Mouse (Mus musculus): ENCODE data around the gene Olfr1275. TPM values are rescaled to one million over a fixed set of nuclear protein-coding genes. Genes with fewer than 3 reads are reported as not detected.

Gene Olfr1275
- polyA plus RNA-seq (2016; fragmentation: Nextera tagmentation; extraction: Ambion mirVana): not detected in 2 replicates

GRCm38 (mm10) chr2:111235186-111235585 lies at the start of gene Olfr1275:
TSS of gene Olfr1275 (minus strand) at chr2:111235286.
- no peaks in the 10 kb centered on the region for H3K36me3 ChIP-seq (replicated peaks)
- no peaks in the 10 kb centered on the region for H3K9me3 ChIP-seq
- no peak within 1 kb of the TSS for H3K27ac ChIP-seq (replicated peaks)
- 89% methylated on average over 1 of the region's 1 CpGs for WGBS
- H3K27me3 ChIP-seq (replicated peaks; ENCODE audit: low read depth, poor library complexity, severe bottlenecking): no peaks in the 10 kb centered on the region
- no peak within 1 kb of the TSS for H3K4me3 ChIP-seq
- H3K4me1 ChIP-seq: no peaks in the 10 kb centered on the region
- no peak for DNase-seq (ENCODE audit: low spot score)

GRCm38 (mm10) chr2:111274006-111274405 lies 38.9 kb upstream of the Olfr1275 start, which contains the start of gene Olfr1277:
TSS of gene Olfr1277 (minus strand) at chr2:111274106.
- H3K27ac ChIP-seq (replicated peaks): no peak within 1 kb of the TSS
- H3K36me3 ChIP-seq (replicated peaks): no peaks in the 10 kb centered on the region
- no peaks in the 10 kb centered on the region for H3K27me3 ChIP-seq (replicated peaks; ENCODE audit: low read depth, poor library complexity, severe bottlenecking)
- no peaks in the 10 kb centered on the region for H3K4me1 ChIP-seq
- no peak within 1 kb of the TSS for H3K4me3 ChIP-seq
- DNase-seq (ENCODE audit: low spot score): no peak
- WGBS: 83% methylated on average over 2 of the region's 2 CpGs
- no peaks in the 10 kb centered on the region for H3K9me3 ChIP-seq

DNA sequence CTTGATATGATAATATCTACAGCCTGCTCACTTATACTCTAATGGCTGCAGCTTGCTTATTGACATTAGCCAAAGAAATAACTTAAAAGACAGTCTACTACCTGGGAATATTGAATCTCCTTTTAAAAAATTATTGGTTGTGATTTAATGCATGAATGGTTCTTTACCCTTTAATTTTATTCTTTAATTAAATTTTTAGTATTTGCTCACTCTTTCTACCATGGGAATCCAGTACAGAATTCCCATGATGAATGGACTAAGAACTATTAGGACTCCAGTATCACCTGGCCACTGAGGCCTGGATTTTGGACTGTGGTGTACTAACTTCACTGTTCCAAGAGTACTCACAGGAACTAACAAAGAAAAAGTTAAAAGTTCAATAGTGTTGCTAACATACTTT lies 19.1 kb upstream of the Olfr1275 start, which contains the start of gene Olfr1276:
TSS of gene Olfr1276 (plus strand) at position 301 of the 400 bp plus-strand sequence.
- Histone ChIP-seq H3K9me3 (no peaks in the 10 kb centered on the region), H3K27me3 (replicated peaks; ENCODE audit: low read depth, poor library complexity, severe bottlenecking) (no peaks in the 10 kb centered on the region), H3K27ac (replicated peaks) (no peak within 1 kb of the TSS), H3K4me1 (no peaks in the 10 kb centered on the region), H3K36me3 (replicated peaks) (no peaks in the 10 kb centered on the region), H3K4me3 (no peak within 1 kb of the TSS)
- no peak for DNase-seq (ENCODE audit: low spot score)

DNA sequence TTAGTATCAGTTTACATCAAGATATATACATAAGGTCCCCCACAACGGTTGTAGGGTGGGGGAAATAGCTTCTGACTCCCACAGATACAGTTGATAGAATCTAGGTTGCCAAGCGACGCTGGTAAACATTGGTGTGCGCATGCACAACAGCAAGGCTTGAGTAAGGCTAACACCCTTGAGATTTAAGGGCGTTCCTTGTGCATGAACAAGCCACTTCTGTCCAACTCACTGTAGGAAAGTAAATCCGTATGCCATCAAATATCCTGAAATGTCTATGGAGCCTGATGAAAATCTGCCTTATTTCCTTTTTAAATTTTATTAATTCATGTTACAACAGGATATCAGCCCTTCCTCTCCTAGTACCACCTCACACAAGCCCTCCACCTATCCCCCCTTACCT lies 5.6 kb downstream of the Olfr1275 start, which contains the start of gene 4930430A15Rik:
TSS of gene 4930430A15Rik (minus strand) at position 101 of the 400 bp plus-strand sequence.
- no peak within 1 kb of the TSS for H3K27ac ChIP-seq (replicated peaks)
- no peak within 1 kb of the TSS for H3K4me3 ChIP-seq
- H3K9me3 ChIP-seq: no peaks in the 10 kb centered on the region
- H3K4me1 ChIP-seq: no peaks in the 10 kb centered on the region
- no peaks in the 10 kb centered on the region for H3K27me3 ChIP-seq (replicated peaks; ENCODE audit: low read depth, poor library complexity, severe bottlenecking)
- no peak for DNase-seq (ENCODE audit: low spot score)
- H3K36me3 ChIP-seq (replicated peaks): no peaks in the 10 kb centered on the region
- whole genome bisulfite sequencing: 87% methylated on average over 6 of the region's 6 CpGs

GRCm38 (mm10) chr2:111182068-111182467 lies 53.0 kb downstream of the Olfr1275 start:
- DNase-seq (ENCODE audit: low spot score): no peak
- H3K4me1 ChIP-seq: no peaks in the 10 kb centered on the region
- H3K27me3 ChIP-seq (replicated peaks; ENCODE audit: low read depth, poor library complexity, severe bottlenecking): no peaks in the 10 kb centered on the region
- 0 out of 2 replicates have a peak, but pooled peaks cover 3% of the 10 kb centered on the region for H3K9me3 ChIP-seq
- no peak overlapping the region for H3K27ac ChIP-seq (replicated peaks)
- no peak overlapping the region for H3K4me3 ChIP-seq
- 91% methylated on average over 11 of the region's 11 CpGs for WGBS
- no peaks in the 10 kb centered on the region for H3K36me3 ChIP-seq (replicated peaks)

Other genes with a start within 250 kb of the Olfr1275 start
- gene Gm13941, start 129.3 kb downstream of the Olfr1275 start, polyA plus RNA-seq (2016; fragmentation: Nextera tagmentation; extraction: Ambion mirVana): not detected in 2 replicates
- gene Gm15130, start 82.3 kb downstream of the Olfr1275 start, polyA plus RNA-seq (2016; fragmentation: Nextera tagmentation; extraction: Ambion mirVana): not detected in 2 replicates
- gene 4930430A15Rik, start 5.7 kb downstream of the Olfr1275 start, polyA plus RNA-seq (2016; fragmentation: Nextera tagmentation; extraction: Ambion mirVana): not detected in 2 replicates
- not detected in 2 replicates for gene Olfr1276, start 19.2 kb upstream of the Olfr1275 start, polyA plus RNA-seq (2016; fragmentation: Nextera tagmentation; extraction: Ambion mirVana)
- not detected in 2 replicates for gene Olfr1277, start 38.8 kb upstream of the Olfr1275 start, polyA plus RNA-seq (2016; fragmentation: Nextera tagmentation; extraction: Ambion mirVana)
- not detected in 2 replicates for gene Olfr1278, start 54.9 kb upstream of the Olfr1275 start, polyA plus RNA-seq (2016; fragmentation: Nextera tagmentation; extraction: Ambion mirVana)
- not detected in 2 replicates for gene Olfr1279, start 65.3 kb upstream of the Olfr1275 start, polyA plus RNA-seq (2016; fragmentation: Nextera tagmentation; extraction: Ambion mirVana)
- not detected in 2 replicates for gene Olfr1280, start 78.7 kb upstream of the Olfr1275 start, polyA plus RNA-seq (2016; fragmentation: Nextera tagmentation; extraction: Ambion mirVana)
- gene Olfr1281, start 91.2 kb upstream of the Olfr1275 start, polyA plus RNA-seq (2016; fragmentation: Nextera tagmentation; extraction: Ambion mirVana): not detected in 2 replicates
- gene Olfr1282, start 100.8 kb upstream of the Olfr1275 start, polyA plus RNA-seq (2016; fragmentation: Nextera tagmentation; extraction: Ambion mirVana): not detected in 2 replicates
- gene Olfr1283, start 131.5 kb upstream of the Olfr1275 start, polyA plus RNA-seq (2016; fragmentation: Nextera tagmentation; extraction: Ambion mirVana): not detected in 2 replicates
- gene Olfr1284, start 140.2 kb upstream of the Olfr1275 start, polyA plus RNA-seq (2016; fragmentation: Nextera tagmentation; extraction: Ambion mirVana): not detected in 2 replicates
- gene Olfr1286, start 187.8 kb upstream of the Olfr1275 start, polyA plus RNA-seq (2016; fragmentation: Nextera tagmentation; extraction: Ambion mirVana): not detected in 2 replicates
- gene Olfr1287, start 213.9 kb upstream of the Olfr1275 start, polyA plus RNA-seq (2016; fragmentation: Nextera tagmentation; extraction: Ambion mirVana): not detected in 2 replicates
- gene Olfr1288, start 238.8 kb upstream of the Olfr1275 start, polyA plus RNA-seq (2016; fragmentation: Nextera tagmentation; extraction: Ambion mirVana): not detected in 2 replicates
- not detected in 2 replicates for gene Olfr1289, start 245.5 kb upstream of the Olfr1275 start, polyA plus RNA-seq (2016; fragmentation: Nextera tagmentation; extraction: Ambion mirVana)

All from embryonic facial prominence, embryonic 10.5 days (tissue).